Mouse (Mus musculus) gastrocnemius, postnatal 4 days (tissue): ENCODE data around the gene Pdcd4. TPM values are rescaled to one million over a fixed set of nuclear protein-coding genes. Genes with fewer than 3 reads are reported as not detected.
"Not testable (repeated sequence)": the region's sequence is repeated elsewhere in the genome, so short reads cannot be mapped to it uniquely, and the experiment has no call there.

Source experiments
- DNase-seq, 2 experiments: peaks; one replicate each; pipeline ENCODE4 v3.0.0; 2021 to 2022; ENCODE audit warnings: low spot score in 2 of 2, mixed read lengths in 2 of 2
- total RNA-seq, 2 experiments: library from RNA; stranded (reverse); gene quantifications; 2 replicates each; pipeline ENCODE4 v1.2.3; 2021

Gene Pdcd4
- total RNA-seq, 2 experiments from 2014 or later, result 47.6 to 48.9 TPM

GRCm38 (mm10) chr19:53943802-53944785, 52.1 kb downstream of the Pdcd4 start, which contains the start of the genes Shoc2 and Bbip1:
TSS of gene Shoc2 (plus strand) at chr19:53944306.
TSS of gene Bbip1 (minus strand) at chr19:53944627.
- peak; percentile 93 to 99 for DNase-seq

- no peak for DNase-seq
Observed at GRCm38 (mm10) chr19:53944786-53945169, 52.7 kb downstream of the Pdcd4 start.

GRCm38 (mm10) chr19:53945171-53946042, 53.4 kb downstream of the Pdcd4 start:
- DNase-seq, result peak; percentile 23 to 45

GRCm38 (mm10) chr19:53957513-53957912, 65.5 kb downstream of the Pdcd4 start:
- DNase-seq, result no peak

GRCm38 (mm10) chr19:53962511-53962910, 70.5 kb downstream of the Pdcd4 start:
- DNase-seq, result no peak

- not testable (repeated sequence) for DNase-seq
Observed at GRCm38 (mm10) chr19:53964347-53964746, 72.3 kb downstream of the Pdcd4 start.

GRCm38 (mm10) chr19:53964910-53965633, 73.0 kb downstream of the Pdcd4 start:
- no peak for DNase-seq

- no peak for DNase-seq
Observed at GRCm38 (mm10) chr19:53969226-53969625, 77.2 kb downstream of the Pdcd4 start.

GRCm38 (mm10) chr19:53971938-53972337, 79.9 kb downstream of the Pdcd4 start:
- DNase-seq, result no peak

- no peak for DNase-seq
Observed at GRCm38 (mm10) chr19:53973656-53974055, 81.6 kb downstream of the Pdcd4 start.

Other genes with a start within 250 kb of the Pdcd4 start
- 10 to 100 TPM; 53.7 to 62.8 TPM for gene Rbm20, start 214.9 kb upstream of the Pdcd4 start, total RNA-seq
- gene Shoc2, start 52.1 kb downstream of the Pdcd4 start, total RNA-seq, result 10 to 100 TPM; 35.3 to 40.7 TPM
- gene Bbip1, start 52.4 kb downstream of the Pdcd4 start, total RNA-seq, result 10 to 100 TPM; 36.3 to 45.0 TPM
- gene Adra2a, start 151.9 kb downstream of the Pdcd4 start, total RNA-seq, result 1 to 10 TPM; 1.6 to 2.0 TPM